ENCODE assay signal across 20 mouse cellular contexts in genomic region chr2:127387521-127387920, GRCm38 (mm10). TPM values are rescaled to one million over a fixed set of nuclear protein-coding genes. Genes with fewer than 3 reads are reported as not detected.
"Had no signal": no experiment of that assay in that cellular context is flagged by ENCODE, and none has a peak within 500 bp of the region (broad histone marks: within the 10 kb centered on the region; RNA-seq: fewer than 3 reads in every experiment).

No protein-coding gene starts in this region.

- H3K4me1 ChIP-seq: kidney, embryonic 15.5 days; limb, embryonic 15.5 days; midbrain, embryonic 12.5 days; neural tube, embryonic 13.5 days had no signal

- DNase-seq: layer of hippocampus, adult 9-11 months; layer of hippocampus, postnatal 36 days; lung, adult 18-20 months; retina, postnatal 1 day; right cerebral cortex, postnatal 4 days; spleen, adult 18-20 months; thymus, postnatal 36 days had no signal

- H3K27ac ChIP-seq: kidney, embryonic 15.5 days; limb, embryonic 15.5 days; liver, embryonic 14.5 days; midbrain, embryonic 12.5 days; neural tube, embryonic 13.5 days had no signal

- H3K9ac ChIP-seq: kidney, embryonic 15.5 days; limb, embryonic 15.5 days; liver, embryonic 14.5 days; midbrain, embryonic 12.5 days; neural tube, embryonic 13.5 days had no signal

- H3K4me2 ChIP-seq: kidney, embryonic 15.5 days; limb, embryonic 15.5 days; midbrain, embryonic 12.5 days; neural tube, embryonic 13.5 days had no signal

- H3K4me3 ChIP-seq: kidney, embryonic 15.5 days; limb, embryonic 15.5 days; midbrain, embryonic 12.5 days; neural tube, embryonic 13.5 days had no signal

- H3K27me3 ChIP-seq: kidney, embryonic 15.5 days; limb, embryonic 15.5 days; midbrain, embryonic 12.5 days; neural tube, embryonic 13.5 days had no signal

- ATAC-seq: midbrain, embryonic 16.5 days had no signal

- H3K9me3 ChIP-seq: kidney, embryonic 15.5 days; limb, embryonic 15.5 days; midbrain, embryonic 12.5 days; neural tube, embryonic 13.5 days had no signal

- H3K36me3 ChIP-seq: kidney, embryonic 15.5 days; limb, embryonic 15.5 days; midbrain, embryonic 12.5 days; neural tube, embryonic 13.5 days had no signal

RNA-seq across cellular contexts. Expression of gene Adra2b, which starts 24.5 kb away (rescaled TPM):
- total RNA-seq: megakaryocyte-erythroid progenitor cell, adult 5-6 weeks had no signal

RNA-seq across cellular contexts. Expression of gene Gpat2, which starts 37.5 kb away (rescaled TPM):
- total RNA-seq: megakaryocyte-erythroid progenitor cell, adult 5-6 weeks had no signal
- polyA plus RNA-seq: limb, embryonic 11.5 days; midbrain, embryonic 12.5 days; stomach, embryonic 14.5 days had no signal

RNA-seq across cellular contexts. Expression of gene Astl, which starts 49.1 kb away (rescaled TPM):
- total RNA-seq: layer of hippocampus, adult 18-20 months; layer of hippocampus, postnatal 36 days; left cerebral cortex, adult 8-10 months; left cerebral cortex, postnatal 25 days; megakaryocyte-erythroid progenitor cell, adult 5-6 weeks had no signal
- polyA plus RNA-seq: kidney, embryonic 15.5 days; limb, embryonic 11.5 days; liver, embryonic 14.5 days; lung, embryonic 16.5 days; midbrain, embryonic 12.5 days; midbrain, embryonic 16.5 days; neural tube, embryonic 13.5 days; stomach, embryonic 14.5 days had no signal
